Mouse (Mus musculus): Measurements from ENCODE around the gene B3gnt6. TPM values are rescaled to one million over a fixed set of nuclear protein-coding genes. Genes with fewer than 3 reads are reported as not detected.
"Not testable (repeated sequence)": the region's sequence is repeated elsewhere in the genome, so short reads cannot be mapped to it uniquely, and the experiment has no call there.

The B3gnt6 gene
- polyA plus RNA-seq, 1 experiment from 2014 or later, result 0.63 TPM

DNA sequence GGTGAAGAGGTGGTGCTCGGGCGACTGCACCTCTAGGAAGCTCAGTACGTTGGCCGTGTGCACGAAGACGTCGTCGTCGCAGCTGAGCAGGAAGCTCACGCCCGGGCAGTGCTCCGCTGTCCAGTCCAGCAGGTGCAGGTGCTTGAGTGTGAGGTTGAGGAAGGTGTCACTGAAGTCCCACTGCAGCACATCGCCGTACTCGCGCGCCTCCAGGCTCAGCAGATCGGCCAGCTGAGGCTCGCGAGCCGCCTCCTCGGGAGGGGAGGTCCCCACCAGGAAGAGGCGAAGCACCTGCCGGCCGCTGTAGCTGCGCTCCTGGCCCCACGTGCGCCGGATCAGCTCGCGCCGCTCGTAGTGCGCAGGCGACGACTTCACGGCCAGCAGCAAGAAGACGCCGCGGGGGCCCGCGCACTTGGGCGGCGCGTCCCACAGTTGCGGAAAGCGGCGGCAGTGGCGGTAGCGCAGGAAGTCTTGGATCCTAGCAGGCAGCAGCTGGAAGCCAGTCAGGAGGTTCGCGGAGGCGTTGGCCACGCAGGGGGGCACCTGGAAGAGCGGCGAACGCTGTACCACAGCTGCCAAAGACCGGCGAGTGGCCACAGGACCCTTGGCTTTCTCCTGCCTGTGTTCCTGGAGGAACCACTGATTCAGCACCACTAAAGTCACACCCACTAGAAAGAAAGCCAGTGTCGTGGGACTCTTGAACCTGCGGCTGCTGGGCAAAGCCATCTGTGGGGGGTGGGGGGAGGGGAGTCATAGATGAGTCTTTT, 5.1 kb downstream of the B3gnt6 start:
- WGBS, result 2% methylated on average over 61 of the region's 61 CpGs
- peak; percentile 80 for ATAC-seq (ENCODE audit: low read depth)
- peak overlapping the region; percentile 45 for H3K4me3 ChIP-seq (ENCODE audit: low read depth, low read length)
- no peak overlapping the region for H3K27ac ChIP-seq (ENCODE audit: low read depth, low read length)
- H3K4me2 ChIP-seq (ENCODE audit: low read depth, low read length), result peak overlapping the region; percentile 94
- H3K9me3 ChIP-seq (ENCODE audit: control insufficient read depth, low read length), result no peaks in the 10 kb centered on the region
- peak overlapping the region; percentile 35; the same call in 1 of the 2 replicates for H3K9ac ChIP-seq (replicated peaks; ENCODE audit: low read depth, low read length)
- peaks cover 10% of the 10 kb centered on the region for H3K4me1 ChIP-seq (ENCODE audit: control insufficient read depth, insufficient read depth, low read length)
- H3K36me3 ChIP-seq (ENCODE audit: control insufficient read depth, insufficient read depth, low read length), result no peaks in the 10 kb centered on the region
- peaks cover 17% of the 10 kb centered on the region; the same call in 1 of the 2 replicates for H3K27me3 ChIP-seq (ENCODE audit: control insufficient read depth, insufficient read depth, low read length)

DNA sequence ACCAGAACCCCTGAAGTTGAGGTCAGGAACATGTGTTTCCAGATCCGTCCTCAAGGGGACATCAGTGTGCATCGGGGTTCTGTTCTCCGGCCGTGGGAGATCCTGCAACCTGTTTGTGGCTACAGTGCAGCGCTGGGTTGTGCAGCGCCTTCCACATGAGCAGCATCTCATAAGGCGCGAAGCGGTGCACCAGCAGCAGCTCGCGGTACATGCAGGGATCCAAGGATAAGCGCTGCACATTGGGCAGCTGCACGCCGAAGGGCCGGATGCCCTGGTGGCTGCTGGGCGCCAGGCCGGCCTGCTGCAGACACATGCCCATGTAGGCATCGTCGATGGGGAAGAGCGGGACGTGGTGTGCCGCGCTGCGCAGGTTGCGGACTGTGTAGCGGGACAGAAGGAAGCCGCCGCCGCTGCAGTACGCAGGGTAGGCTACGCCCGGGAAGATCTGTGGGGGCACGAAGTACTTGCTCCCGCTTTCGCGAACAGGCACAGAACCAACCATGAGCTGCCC, 5.7 kb downstream of the B3gnt6 start:
- Histone ChIP-seq H3K4me1 (ENCODE audit: control insufficient read depth, insufficient read depth, low read length) (peaks cover 10% of the 10 kb centered on the region), H3K27me3 (ENCODE audit: control insufficient read depth, insufficient read depth, low read length) (peaks cover 17% of the 10 kb centered on the region; the same call in 1 of the 2 replicates), H3K4me3 (ENCODE audit: low read depth, low read length) (peak overlapping the region; percentile 45), H3K36me3 (ENCODE audit: control insufficient read depth, insufficient read depth, low read length) (no peaks in the 10 kb centered on the region), H3K9me3 (ENCODE audit: control insufficient read depth, low read length) (no peaks in the 10 kb centered on the region), H3K27ac (ENCODE audit: low read depth, low read length) (no peak overlapping the region), H3K9ac (replicated peaks; ENCODE audit: low read depth, low read length) (peak overlapping the region; percentile 35; the same call in 1 of the 2 replicates), H3K4me2 (ENCODE audit: low read depth, low read length) (peak overlapping the region; percentile 94)
- 2% methylated on average over 36 of the region's 36 CpGs for WGBS
- ATAC-seq (ENCODE audit: low read depth), result peak; percentile 79

DNA sequence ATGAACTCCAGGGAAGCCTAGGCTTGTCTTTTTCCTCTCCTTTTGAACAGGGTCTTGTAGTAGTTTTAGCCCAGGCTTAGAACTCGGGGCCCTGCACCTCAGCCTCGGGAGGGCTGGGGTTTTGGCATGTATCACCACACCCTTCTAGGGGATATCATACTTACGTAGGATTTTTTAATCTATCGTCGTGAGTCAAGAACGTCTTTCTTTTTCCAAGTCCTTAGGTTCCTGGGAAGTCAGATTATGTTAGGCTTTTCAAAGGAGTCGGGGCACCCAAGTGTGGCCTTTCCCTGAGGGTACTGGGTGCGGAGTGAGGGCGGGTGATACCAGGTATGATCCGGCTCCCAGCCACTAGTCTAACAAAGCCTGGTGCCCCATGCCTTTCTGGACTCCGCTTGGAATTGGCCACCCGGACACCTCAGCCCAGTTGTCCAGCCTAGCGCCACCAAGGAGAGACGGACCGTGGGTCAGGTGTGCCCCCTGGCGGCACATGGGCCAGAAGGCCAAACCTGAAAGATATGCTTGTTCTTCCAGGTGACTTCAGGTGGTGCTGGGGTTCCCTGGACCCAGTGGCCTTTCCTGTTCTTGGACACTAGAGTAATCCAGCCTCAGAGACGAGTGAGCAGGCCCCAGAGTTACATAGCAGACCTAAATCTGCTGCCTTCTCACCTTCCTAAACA, 7.6 kb downstream of the B3gnt6 start:
- H3K9me3 ChIP-seq (ENCODE audit: control insufficient read depth, low read length), result no peaks in the 10 kb centered on the region
- H3K9ac ChIP-seq (replicated peaks; ENCODE audit: low read depth, low read length), result no peak overlapping the region
- H3K4me3 ChIP-seq (ENCODE audit: low read depth, low read length), result no peak overlapping the region
- no peak overlapping the region for H3K27ac ChIP-seq (ENCODE audit: low read depth, low read length)
- ATAC-seq (ENCODE audit: low read depth), result no peak
- H3K27me3 ChIP-seq (ENCODE audit: control insufficient read depth, insufficient read depth, low read length), result peaks cover 17% of the 10 kb centered on the region; the same call in 1 of the 2 replicates
- no peak overlapping the region for H3K4me2 ChIP-seq (ENCODE audit: low read depth, low read length)
- peaks cover 10% of the 10 kb centered on the region for H3K4me1 ChIP-seq (ENCODE audit: control insufficient read depth, insufficient read depth, low read length)
- WGBS, result 70% methylated on average over 17 of the region's 17 CpGs
- H3K36me3 ChIP-seq (ENCODE audit: control insufficient read depth, insufficient read depth, low read length), result no peaks in the 10 kb centered on the region

DNA sequence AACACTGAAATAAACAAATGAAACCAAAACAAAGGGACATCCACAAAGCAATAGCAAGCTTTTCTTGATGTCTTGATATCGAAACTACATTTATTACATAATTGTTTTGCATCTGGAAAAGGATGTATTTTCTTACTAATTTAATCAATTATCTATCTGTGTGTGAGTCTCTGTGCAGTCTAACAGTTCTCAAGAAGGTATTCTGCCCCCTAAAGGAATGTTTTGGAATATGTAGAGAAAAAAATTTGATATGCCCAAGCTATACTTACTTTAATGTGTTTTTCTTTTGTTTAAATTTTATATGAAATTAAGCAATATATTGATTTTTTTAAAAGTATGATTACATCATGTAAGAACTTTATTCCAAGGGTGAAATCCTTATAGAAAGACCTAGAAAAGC, 8.7 kb downstream of the B3gnt6 start:
- peaks cover 13% of the 10 kb centered on the region; the same call in 1 of the 2 replicates for H3K27me3 ChIP-seq (ENCODE audit: control insufficient read depth, insufficient read depth, low read length)
- H3K9me3 ChIP-seq (ENCODE audit: control insufficient read depth, low read length), result no peaks in the 10 kb centered on the region
- 91% methylated on average over 1 of the region's 1 CpGs for WGBS
- H3K36me3 ChIP-seq (ENCODE audit: control insufficient read depth, insufficient read depth, low read length), result no peaks in the 10 kb centered on the region
- H3K9ac ChIP-seq (replicated peaks; ENCODE audit: low read depth, low read length), result no peak overlapping the region
- H3K27ac ChIP-seq (ENCODE audit: low read depth, low read length), result no peak overlapping the region
- H3K4me3 ChIP-seq (ENCODE audit: low read depth, low read length), result no peak overlapping the region
- no peak overlapping the region for H3K4me2 ChIP-seq (ENCODE audit: low read depth, low read length)
- peaks cover 12% of the 10 kb centered on the region for H3K4me1 ChIP-seq (ENCODE audit: control insufficient read depth, insufficient read depth, low read length)
- no peak for ATAC-seq (ENCODE audit: low read depth)

DNA sequence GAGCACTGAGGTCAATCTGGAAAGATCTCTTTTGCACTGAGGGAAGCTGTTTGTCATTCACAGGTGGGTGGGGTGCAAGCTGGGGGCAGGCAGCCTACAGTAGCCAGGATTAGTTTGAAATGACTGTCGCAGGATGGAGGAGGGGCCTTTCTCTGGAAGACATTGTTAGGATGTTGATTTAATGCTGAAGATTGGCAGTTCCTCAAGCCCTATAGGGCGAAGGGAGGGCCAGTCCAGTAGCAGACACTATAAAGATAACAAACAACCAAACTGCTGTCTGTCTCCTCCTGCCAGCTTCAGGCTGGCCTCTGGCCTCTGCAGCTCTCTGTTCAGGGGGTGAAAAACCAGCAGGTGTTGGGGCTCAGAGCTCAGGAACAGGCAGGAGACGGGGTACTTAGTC, 9.5 kb downstream of the B3gnt6 start:
- Histone ChIP-seq H3K27ac (ENCODE audit: low read depth, low read length) (no peak overlapping the region), H3K27me3 (ENCODE audit: control insufficient read depth, insufficient read depth, low read length) (peaks cover 10% of the 10 kb centered on the region; the same call in 1 of the 2 replicates), H3K4me2 (ENCODE audit: low read depth, low read length) (no peak overlapping the region), H3K9ac (replicated peaks; ENCODE audit: low read depth, low read length) (no peak overlapping the region), H3K4me1 (ENCODE audit: control insufficient read depth, insufficient read depth, low read length) (peaks cover 12% of the 10 kb centered on the region), H3K9me3 (ENCODE audit: control insufficient read depth, low read length) (no peaks in the 10 kb centered on the region), H3K36me3 (ENCODE audit: control insufficient read depth, insufficient read depth, low read length) (no peaks in the 10 kb centered on the region), H3K4me3 (ENCODE audit: low read depth, low read length) (no peak overlapping the region)
- WGBS, result 32% methylated on average over 3 of the region's 3 CpGs
- no peak for ATAC-seq (ENCODE audit: low read depth)

DNA sequence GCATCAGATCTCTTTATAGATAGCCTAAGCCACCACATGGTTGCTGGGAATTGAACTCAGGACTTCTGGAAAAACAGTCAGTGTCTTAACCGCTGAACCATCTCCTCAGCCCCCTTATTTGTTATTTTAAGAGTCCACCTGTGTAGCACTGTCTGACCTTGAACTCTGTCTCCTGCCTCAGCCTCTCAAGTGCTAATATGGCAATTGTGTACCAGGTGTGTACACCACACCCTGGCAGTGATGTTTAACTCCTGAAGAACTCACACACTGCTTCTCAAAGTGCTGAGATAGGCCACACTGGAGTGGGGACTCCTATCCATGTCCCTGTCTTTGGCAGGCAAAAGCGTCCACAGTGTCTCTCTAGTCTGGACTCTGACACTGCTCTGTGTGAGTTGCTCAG, 10.6 kb downstream of the B3gnt6 start:
- Histone ChIP-seq H3K9me3 (ENCODE audit: control insufficient read depth, low read length) (no peaks in the 10 kb centered on the region), H3K36me3 (ENCODE audit: control insufficient read depth, insufficient read depth, low read length) (no peaks in the 10 kb centered on the region), H3K4me1 (ENCODE audit: control insufficient read depth, insufficient read depth, low read length) (peaks cover 7% of the 10 kb centered on the region), H3K27me3 (ENCODE audit: control insufficient read depth, insufficient read depth, low read length) (peaks cover 10% of the 10 kb centered on the region; the same call in 1 of the 2 replicates), H3K4me3 (ENCODE audit: low read depth, low read length) (no peak overlapping the region), H3K4me2 (ENCODE audit: low read depth, low read length) (no peak overlapping the region), H3K27ac (ENCODE audit: low read depth, low read length) (no peak overlapping the region), H3K9ac (replicated peaks; ENCODE audit: low read depth, low read length) (no peak overlapping the region)
- WGBS, result 96% methylated on average over 2 of the region's 2 CpGs
- no peak for ATAC-seq (ENCODE audit: low read depth)

DNA sequence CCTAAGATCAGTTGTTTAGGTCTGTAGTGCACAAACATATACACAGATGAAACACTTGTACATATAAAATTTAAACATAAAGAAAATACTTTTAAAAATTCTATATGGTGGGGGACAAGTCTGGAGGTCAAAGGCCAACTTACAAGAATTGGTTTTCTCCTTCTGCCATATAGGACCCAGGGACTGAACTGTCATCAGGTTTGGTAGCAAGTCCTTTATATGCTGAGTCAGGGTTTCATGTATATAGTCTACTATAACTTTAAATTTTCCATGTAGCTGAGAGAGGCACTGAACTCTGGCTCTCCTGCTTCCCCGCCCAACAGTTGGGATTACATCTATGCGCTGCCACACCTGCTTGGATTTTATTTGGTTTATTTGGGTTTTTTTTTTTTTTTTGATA, 11.0 kb downstream of the B3gnt6 start:
- Histone ChIP-seq H3K4me2 (ENCODE audit: low read depth, low read length) (no peak overlapping the region), H3K9me3 (ENCODE audit: control insufficient read depth, low read length) (no peaks in the 10 kb centered on the region), H3K27me3 (ENCODE audit: control insufficient read depth, insufficient read depth, low read length) (peaks cover 10% of the 10 kb centered on the region; the same call in 1 of the 2 replicates), H3K27ac (ENCODE audit: low read depth, low read length) (no peak overlapping the region), H3K9ac (replicated peaks; ENCODE audit: low read depth, low read length) (no peak overlapping the region), H3K4me1 (ENCODE audit: control insufficient read depth, insufficient read depth, low read length) (0 out of 2 replicates have a peak, but pooled peaks cover 3% of the 10 kb centered on the region), H3K4me3 (ENCODE audit: low read depth, low read length) (no peak overlapping the region), H3K36me3 (ENCODE audit: control insufficient read depth, insufficient read depth, low read length) (no peaks in the 10 kb centered on the region)
- WGBS, result 98% methylated on average over 2 of the region's 2 CpGs
- no peak for ATAC-seq (ENCODE audit: low read depth)

DNA sequence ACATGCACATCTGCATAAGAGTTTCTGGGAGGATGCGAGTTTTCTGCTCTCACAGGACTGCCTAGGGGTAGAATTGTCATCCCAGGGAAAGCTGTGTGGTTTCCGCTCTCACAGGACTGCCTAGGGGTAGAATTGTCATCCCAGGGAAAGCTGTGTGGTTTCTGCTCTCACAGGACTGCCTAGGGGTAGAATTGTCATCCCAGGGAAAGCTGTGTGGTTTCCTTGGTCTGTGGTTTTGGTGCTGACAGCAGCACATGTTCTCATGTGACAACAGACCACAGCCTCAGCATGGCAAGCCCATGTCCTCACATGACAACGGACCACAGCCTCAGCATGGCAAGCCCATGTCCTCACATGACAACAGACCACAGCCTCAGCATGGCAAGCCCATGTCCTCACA, 11.9 kb downstream of the B3gnt6 start:
- H3K27ac ChIP-seq (ENCODE audit: low read depth, low read length), result not testable (repeated sequence)
- WGBS, result 69% methylated on average over 3 of the region's 3 CpGs

DNA sequence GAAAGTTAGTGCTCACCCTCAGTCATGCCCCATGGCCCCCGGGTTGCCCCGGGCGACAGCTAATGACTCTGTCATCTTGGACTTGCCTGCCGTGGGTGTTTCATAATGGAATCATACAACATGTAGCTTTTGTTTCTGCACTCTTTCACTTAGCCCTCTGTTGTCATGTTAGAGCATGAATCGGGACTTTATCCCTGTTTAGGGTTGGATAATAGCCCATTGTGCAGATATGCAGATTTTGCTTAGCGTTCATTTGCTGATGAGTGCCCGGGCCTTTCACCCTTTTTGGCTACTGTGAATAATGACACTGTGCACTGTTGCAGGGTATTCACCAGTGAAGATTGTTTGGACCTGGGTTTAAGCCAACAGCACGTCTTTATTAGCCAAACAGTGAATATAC, 12.6 kb downstream of the B3gnt6 start:
- Histone ChIP-seq H3K9me3 (ENCODE audit: control insufficient read depth, low read length) (no peaks in the 10 kb centered on the region), H3K4me1 (ENCODE audit: control insufficient read depth, insufficient read depth, low read length) (0 out of 2 replicates have a peak, but pooled peaks cover 3% of the 10 kb centered on the region), H3K4me3 (ENCODE audit: low read depth, low read length) (no peak overlapping the region), H3K27ac (ENCODE audit: low read depth, low read length) (peak overlapping the region; percentile 28; the same call in 1 of the 2 replicates), H3K36me3 (ENCODE audit: control insufficient read depth, insufficient read depth, low read length) (no peaks in the 10 kb centered on the region), H3K27me3 (ENCODE audit: control insufficient read depth, insufficient read depth, low read length) (no peaks in the 10 kb centered on the region), H3K4me2 (ENCODE audit: low read depth, low read length) (no peak overlapping the region), H3K9ac (replicated peaks; ENCODE audit: low read depth, low read length) (no peak overlapping the region)
- 26% methylated on average over 8 of the region's 8 CpGs for WGBS
- ATAC-seq (ENCODE audit: low read depth), result peak; percentile 78; the same call in 1 of the 2 replicates

More for the DNA sequence above, 11.9 kb downstream of the B3gnt6 start:
- not testable (repeated sequence) for H3K4me1 ChIP-seq (ENCODE audit: control insufficient read depth, insufficient read depth, low read length); ATAC-seq (ENCODE audit: low read depth); H3K9me3 ChIP-seq (ENCODE audit: control insufficient read depth, low read length); H3K4me3 ChIP-seq (ENCODE audit: low read depth, low read length); H3K27me3 ChIP-seq (ENCODE audit: control insufficient read depth, insufficient read depth, low read length); H3K36me3 ChIP-seq (ENCODE audit: control insufficient read depth, insufficient read depth, low read length); H3K4me2 ChIP-seq (ENCODE audit: low read depth, low read length); H3K9ac ChIP-seq (replicated peaks; ENCODE audit: low read depth, low read length)
